Mouse (Mus musculus) midbrain, embryonic 15.5 days (tissue): ENCODE data around the gene Adamts17. TPM values are rescaled to one million over a fixed set of nuclear protein-coding genes. Genes with fewer than 3 reads are reported as not detected.

Experiments
- ATAC-seq: fragments of 200-750 bp; cut with Nextera tagmentation; replicated peaks from 2 replicates; pipeline ENCODE4 v1.8.0; 2017; ENCODE audit warnings: moderate TSS enrichment
- H3K27ac ChIP-seq: fragments of 300-500 bp; sonication (generic); 2 replicates; pipeline ENCODE4 v1.5.1; 2015; ENCODE audit warnings: mild to moderate bottlenecking, inconsistent platforms
- H3K27me3 ChIP-seq: fragments of 300-500 bp; sonication (generic); replicated peaks from 2 replicates; pipeline ENCODE4 v1.6.1; 2015; ENCODE audit warnings: inconsistent platforms
- H3K36me3 ChIP-seq: fragments of 300-500 bp; sonication (generic); replicated peaks from 2 replicates; pipeline ENCODE4 v1.6.1; 2015; ENCODE audit warnings: inconsistent platforms
- H3K4me1 ChIP-seq: fragments of 300-500 bp; sonication (generic); 2 replicates; pipeline ENCODE4 v1.6.1; 2015; ENCODE audit warnings: inconsistent platforms
- H3K4me2 ChIP-seq: fragments of 300-500 bp; sonication (generic); 2 replicates; pipeline ENCODE4 v1.6.1; 2015; ENCODE audit warnings: inconsistent platforms, mild to moderate bottlenecking, moderate library complexity
- H3K4me3 ChIP-seq: fragments of 300-500 bp; sonication (generic); 2 replicates; pipeline ENCODE4 v1.5.1; 2015; ENCODE audit warnings: mild to moderate bottlenecking, inconsistent platforms
- H3K9ac ChIP-seq: fragments of 300-500 bp; sonication (generic); 2 replicates; pipeline ENCODE4 v1.6.1; 2015; ENCODE audit warnings: mild to moderate bottlenecking, inconsistent platforms
- H3K9me3 ChIP-seq: fragments of 300-500 bp; sonication (generic); 2 replicates; pipeline ENCODE4 v1.6.1; 2016; ENCODE audit warnings: inconsistent platforms
- WGBS: fragments of 180-500 bp; shearing (Covaris S2); methylation state at CpG from one replicate; pipeline ENCODE4 v1.1.7; 2015; ENCODE audit warnings: mixed read lengths; 5-methylcytosine and 5-hydroxymethylcytosine counted together
- polyA plus RNA-seq: library from polyadenylated mRNA; unstranded; fragments of >200 nt; fragmentation: Nextera tagmentation; extraction: Ambion mirVana; gene quantifications from 2 replicates; pipeline ENCODE4 v1.2.1, GENCODE M21; 2015

The Adamts17 gene
- polyA plus RNA-seq, 1 experiment from 2014 or later, result 3.7 TPM

- Histone ChIP-seq H3K4me2 (no peak overlapping the region), H3K9ac (no peak overlapping the region), H3K36me3 (no peaks in the 10 kb centered on the region), H3K27me3 (no peaks in the 10 kb centered on the region), H3K4me3 (no peak overlapping the region), H3K9me3 (no peaks in the 10 kb centered on the region), H3K4me1 (no peaks in the 10 kb centered on the region), H3K27ac (no peak overlapping the region)
- WGBS, result 82% methylated on average over 3 of the region's 3 CpGs
- ATAC-seq, result no peak
Measured at GRCm38 (mm10) chr7:66852164-66852563, 12.6 kb downstream of the Adamts17 start.

- no peak overlapping the region for H3K4me3 ChIP-seq
- H3K4me2 ChIP-seq, result no peak overlapping the region
- no peaks in the 10 kb centered on the region for H3K4me1 ChIP-seq
- H3K9me3 ChIP-seq, result no peaks in the 10 kb centered on the region
- 39% methylated on average over 1 of the region's 1 CpGs for WGBS
- H3K27ac ChIP-seq, result no peak overlapping the region
- ATAC-seq, result no peak
- H3K36me3 ChIP-seq, result no peaks in the 10 kb centered on the region
- H3K27me3 ChIP-seq, result no peaks in the 10 kb centered on the region
- H3K9ac ChIP-seq, result no peak overlapping the region
Measured at GRCm38 (mm10) chr7:66857610-66858009, 18.1 kb downstream of the Adamts17 start.

- ATAC-seq, result no peak
- no peak overlapping the region for H3K4me2 ChIP-seq
Measured at GRCm38 (mm10) chr7:66858247-66859075, 18.9 kb downstream of the Adamts17 start.

GRCm38 (mm10) chr7:66859220-66859619 is 19.7 kb downstream of the Adamts17 start:
- H3K36me3 ChIP-seq, result no peaks in the 10 kb centered on the region
- no peak for ATAC-seq
- 62% methylated on average over 5 of the region's 5 CpGs for WGBS

More at GRCm38 (mm10) chr7:66858247-66859075, 18.9 kb downstream of the Adamts17 start:
- no peaks in the 10 kb centered on the region for H3K4me1 ChIP-seq
- H3K36me3 ChIP-seq, result no peaks in the 10 kb centered on the region
- no peaks in the 10 kb centered on the region for H3K27me3 ChIP-seq
- WGBS, result 68% methylated on average over 12 of the region's 12 CpGs
- no peak overlapping the region for H3K4me3 ChIP-seq
- no peak overlapping the region for H3K9ac ChIP-seq
- no peak overlapping the region for H3K27ac ChIP-seq
- H3K9me3 ChIP-seq, result no peaks in the 10 kb centered on the region

GRCm38 (mm10) chr7:66866944-66867718 is 27.6 kb downstream of the Adamts17 start:
- H3K9ac ChIP-seq, result no peak overlapping the region
- 0 out of 2 replicates have a peak overlapping the region, but pooled peaks have one; percentile 9 for H3K27ac ChIP-seq
- 76% methylated on average over 19 of the region's 19 CpGs for WGBS
- no peak overlapping the region for H3K4me2 ChIP-seq
- ATAC-seq, result peak; percentile 22; the same call in 1 of the 2 replicates
- peaks cover 9% of the 10 kb centered on the region; the same call in 1 of the 2 replicates for H3K4me1 ChIP-seq
- H3K36me3 ChIP-seq, result no peaks in the 10 kb centered on the region
- no peaks in the 10 kb centered on the region for H3K27me3 ChIP-seq
- H3K9me3 ChIP-seq, result no peaks in the 10 kb centered on the region
- no peak overlapping the region for H3K4me3 ChIP-seq

More at GRCm38 (mm10) chr7:66859220-66859619, 19.7 kb downstream of the Adamts17 start:
- Histone ChIP-seq H3K9me3 (no peaks in the 10 kb centered on the region), H3K9ac (no peak overlapping the region), H3K27ac (no peak overlapping the region), H3K4me1 (no peaks in the 10 kb centered on the region), H3K4me2 (no peak overlapping the region), H3K4me3 (no peak overlapping the region), H3K27me3 (no peaks in the 10 kb centered on the region)

- no peaks in the 10 kb centered on the region for H3K36me3 ChIP-seq
- H3K27me3 ChIP-seq, result no peaks in the 10 kb centered on the region
- WGBS, result 48% methylated on average over 13 of the region's 13 CpGs
- H3K4me2 ChIP-seq, result no peak overlapping the region
- peak; percentile 64; the same call in 1 of the 2 replicates for ATAC-seq
- H3K9me3 ChIP-seq, result no peaks in the 10 kb centered on the region
- peaks cover 9% of the 10 kb centered on the region; the same call in 1 of the 2 replicates for H3K4me1 ChIP-seq
- H3K4me3 ChIP-seq, result no peak overlapping the region
- no peak overlapping the region for H3K9ac ChIP-seq
- peak overlapping the region; percentile 38; the same call in 1 of the 2 replicates for H3K27ac ChIP-seq
Measured at GRCm38 (mm10) chr7:66867719-66868501, 28.4 kb downstream of the Adamts17 start.

- Histone ChIP-seq H3K9me3 (no peaks in the 10 kb centered on the region), H3K36me3 (no peaks in the 10 kb centered on the region), H3K4me3 (no peak overlapping the region), H3K27me3 (no peaks in the 10 kb centered on the region), H3K9ac (no peak overlapping the region), H3K4me1 (peaks cover 9% of the 10 kb centered on the region; the same call in 1 of the 2 replicates), H3K4me2 (no peak overlapping the region), H3K27ac (no peak overlapping the region)
- 60% methylated on average over 7 of the region's 7 CpGs for WGBS
- ATAC-seq, result no peak
Measured at GRCm38 (mm10) chr7:66871520-66871919, 32.0 kb downstream of the Adamts17 start.

GRCm38 (mm10) chr7:66871940-66872511 is 32.5 kb downstream of the Adamts17 start:
- Histone ChIP-seq H3K9ac (no peak overlapping the region), H3K9me3 (no peaks in the 10 kb centered on the region), H3K4me2 (no peak overlapping the region), H3K27me3 (no peaks in the 10 kb centered on the region), H3K4me3 (no peak overlapping the region), H3K36me3 (no peaks in the 10 kb centered on the region), H3K27ac (no peak overlapping the region), H3K4me1 (peaks cover 9% of the 10 kb centered on the region; the same call in 1 of the 2 replicates)
- 68% methylated on average over 14 of the region's 14 CpGs for WGBS
- ATAC-seq, result no peak

GRCm38 (mm10) chr7:66873235-66873634 is 33.7 kb downstream of the Adamts17 start:
- peaks cover 2% of the 10 kb centered on the region; the same call in 1 of the 2 replicates for H3K4me1 ChIP-seq
- no peak overlapping the region for H3K4me2 ChIP-seq
- no peak overlapping the region for H3K27ac ChIP-seq
- no peak overlapping the region for H3K9ac ChIP-seq
- no peaks in the 10 kb centered on the region for H3K9me3 ChIP-seq
- no peaks in the 10 kb centered on the region for H3K27me3 ChIP-seq
- no peak overlapping the region for H3K4me3 ChIP-seq
- no peaks in the 10 kb centered on the region for H3K36me3 ChIP-seq
- WGBS, result 86% methylated on average over 2 of the region's 2 CpGs
- no peak for ATAC-seq

GRCm38 (mm10) chr7:66891431-66891830 is 51.9 kb downstream of the Adamts17 start:
- Histone ChIP-seq H3K36me3 (no peaks in the 10 kb centered on the region), H3K27ac (no peak overlapping the region), H3K4me1 (no peaks in the 10 kb centered on the region), H3K4me3 (no peak overlapping the region), H3K4me2 (no peak overlapping the region), H3K9ac (no peak overlapping the region), H3K27me3 (no peaks in the 10 kb centered on the region), H3K9me3 (no peaks in the 10 kb centered on the region)
- ATAC-seq, result no peak
- 83% methylated on average over 2 of the region's 2 CpGs for WGBS

- Histone ChIP-seq H3K9ac (no peak overlapping the region), H3K4me2 (no peak overlapping the region), H3K27ac (no peak overlapping the region), H3K4me1 (no peaks in the 10 kb centered on the region), H3K36me3 (no peaks in the 10 kb centered on the region), H3K4me3 (no peak overlapping the region), H3K9me3 (no peaks in the 10 kb centered on the region), H3K27me3 (no peaks in the 10 kb centered on the region)
- 93% methylated on average over 4 of the region's 4 CpGs for WGBS
- ATAC-seq, result no peak
Measured at GRCm38 (mm10) chr7:66892096-66892495, 52.6 kb downstream of the Adamts17 start.
